Mouse (Mus musculus) CH12.LX (cell line): ENCODE results near the gene Dab1. TPM values are rescaled to one million over a fixed set of nuclear protein-coding genes. Genes with fewer than 3 reads are reported as not detected.

Experiments used
- DNase-seq: peaks from one replicate; pipeline ENCODE4 v3.0.0-alpha.2; 2013; ENCODE audit errors: extremely low read depth
- H3K27ac ChIP-seq: 2 replicates; pipeline ENCODE4 v1.5.1; 2012; ENCODE audit warnings: low read depth, mild to moderate bottlenecking, control low read depth, moderate library complexity; ENCODE audit not compliant: insufficient read depth
- H3K27me3 ChIP-seq: replicated peaks from 2 replicates; pipeline ENCODE3; 2012; ENCODE audit warnings: inconsistent platforms
- H3K36me3 ChIP-seq, 2 experiments: replicated peaks in 1 of 2; 2 replicates each; pipeline versions ENCODE3 to v1.6.1; 2012; ENCODE audit warnings: inconsistent platforms in 1 of 2, low read length in 1 of 2, mild to moderate bottlenecking in 1 of 2, mixed read lengths in 1 of 2, moderate library complexity in 1 of 2; ENCODE audit not compliant: control insufficient read depth in 1 of 2, insufficient read depth in 1 of 2
- H3K4me1 ChIP-seq, 2 experiments: 2 replicates each; pipeline ENCODE4 v1.6.1; 2012; ENCODE audit warnings: inconsistent platforms in 1 of 2, moderate library complexity in 1 of 2; ENCODE audit not compliant: insufficient read depth in 2 of 2, control insufficient read depth in 1 of 2
- H3K4me2 ChIP-seq: 2 replicates; pipeline ENCODE4 v1.6.1; 2012; ENCODE audit warnings: low read depth, mild to moderate bottlenecking, control low read depth; ENCODE audit not compliant: poor library complexity, insufficient read depth, severe bottlenecking
- H3K4me3 ChIP-seq, 3 experiments: fragments of 150-350 bp in 1 of 3; sonication (generic) in 1 of 3; replicated peaks in 1 of 3; 2 replicates each; pipeline versions ENCODE3 to v1.5.1; 2011 to 2012; ENCODE audit warnings: low read depth in 2 of 3, low read length in 2 of 3, mild to moderate bottlenecking in 2 of 3, moderate library complexity in 2 of 3, control low read depth in 1 of 3, improper control_type of control experiment in 1 of 3, inconsistent platforms in 1 of 3, mixed read lengths in 1 of 3; ENCODE audit not compliant: poor library complexity in 1 of 3
- H3K79me2 ChIP-seq: replicated peaks from 2 replicates; pipeline ENCODE4 v1.6.1; 2012; ENCODE audit warnings: mild to moderate bottlenecking, moderate library complexity; ENCODE audit not compliant: control insufficient read depth, poor library complexity, insufficient read depth, severe bottlenecking; ENCODE audit errors: extremely low read depth
- H3K9ac ChIP-seq: 2 replicates; pipeline ENCODE4 v1.6.1; 2012; ENCODE audit warnings: low read depth, mild to moderate bottlenecking, control low read depth, moderate library complexity; ENCODE audit not compliant: insufficient read depth
- H3K9me3 ChIP-seq: replicated peaks from 2 replicates; pipeline ENCODE3; 2012; ENCODE audit warnings: low read length, inconsistent platforms, mixed read lengths
- CHD1 ChIP-seq: IDR thresholded peaks from 2 replicates; pipeline ENCODE4 v1.6.1; 2012; ENCODE audit warnings: low read depth, low read length, improper control_type of control experiment, inconsistent platforms
- CTCF ChIP-seq, 2 experiments: IDR thresholded peaks in 1 of 2; conservative IDR thresholded peaks in 1 of 2; 2 replicates each; pipeline ENCODE4 v1.5.1; 2011 to 2012; ENCODE audit warnings: low read depth in 2 of 2, low read length in 2 of 2, improper control_type of control experiment in 1 of 2, inconsistent platforms in 1 of 2, mild to moderate bottlenecking in 1 of 2, moderate library complexity in 1 of 2
- E2F4 ChIP-seq: IDR thresholded peaks from 2 replicates; pipeline ENCODE4 v1.6.1; 2011; ENCODE audit warnings: low read depth, low read length, improper control_type of control experiment; ENCODE audit not compliant: insufficient replicate concordance
- ELF1 ChIP-seq: IDR thresholded peaks from 2 replicates; pipeline ENCODE4 v1.6.1; 2014; ENCODE audit warnings: low read depth, mild to moderate bottlenecking, inconsistent platforms, low read length, improper control_type of control experiment
- ETS1 ChIP-seq: conservative IDR thresholded peaks from 2 replicates; pipeline ENCODE4 v1.6.1; 2012; ENCODE audit warnings: low read depth, mild to moderate bottlenecking, inconsistent platforms, low read length, improper control_type of control experiment, moderate library complexity
- GABPA ChIP-seq: IDR thresholded peaks from 2 replicates; pipeline ENCODE4 v1.6.1; 2012; ENCODE audit warnings: low read depth, low read length, improper control_type of control experiment, inconsistent platforms; ENCODE audit not compliant: insufficient replicate concordance
- IRF4 ChIP-seq: IDR thresholded peaks from 2 replicates; pipeline ENCODE4 v1.6.1; 2014; ENCODE audit warnings: low read depth, mild to moderate bottlenecking, inconsistent platforms, low read length, improper control_type of control experiment
- JUND ChIP-seq: conservative IDR thresholded peaks from 2 replicates; pipeline ENCODE4 v1.6.1; 2011; ENCODE audit warnings: low read depth, low read length, improper control_type of control experiment
- MAFK ChIP-seq: IDR thresholded peaks from 2 replicates; pipeline ENCODE4 v1.6.1; 2011; ENCODE audit warnings: low read length, improper control_type of control experiment; ENCODE audit not compliant: insufficient replicate concordance
- MEF2A ChIP-seq: IDR thresholded peaks from 2 replicates; pipeline ENCODE4 v1.6.1; 2014; ENCODE audit warnings: low read depth, mild to moderate bottlenecking, inconsistent platforms, low read length, improper control_type of control experiment, borderline replicate concordance
- MXI1 ChIP-seq: IDR thresholded peaks from 2 replicates; pipeline ENCODE4 v1.6.1; 2011; ENCODE audit warnings: mild to moderate bottlenecking, low read depth, low read length, improper control_type of control experiment
- NELFE ChIP-seq: IDR thresholded peaks from 2 replicates; pipeline ENCODE4 v1.6.1; 2011; ENCODE audit warnings: low read depth, low read length, improper control_type of control experiment
- POLR2A ChIP-seq: IDR thresholded peaks from 2 replicates; pipeline ENCODE4 v1.6.1; 2011; ENCODE audit warnings: low read depth, mild to moderate bottlenecking, improper control_type of control experiment, low read length
- POLR2AphosphoS2 ChIP-seq: IDR thresholded peaks from 2 replicates; pipeline ENCODE4 v1.6.1; 2011; ENCODE audit warnings: low read depth, low read length, improper control_type of control experiment
- RAD21 ChIP-seq: IDR thresholded peaks from 2 replicates; pipeline ENCODE4 v1.6.1; 2011; ENCODE audit warnings: low read depth, mild to moderate bottlenecking, low read length, improper control_type of control experiment, moderate library complexity
- RCOR1 ChIP-seq: conservative IDR thresholded peaks from 2 replicates; pipeline ENCODE4 v1.6.1; 2012; ENCODE audit warnings: low read depth, mild to moderate bottlenecking, inconsistent platforms, low read length, improper control_type of control experiment
- TBP ChIP-seq: conservative IDR thresholded peaks from 2 replicates; pipeline ENCODE4 v1.6.1; 2011; ENCODE audit warnings: low read depth, low read length, improper control_type of control experiment
- TCF12 ChIP-seq: IDR thresholded peaks from 2 replicates; pipeline ENCODE4 v1.6.1; 2014; ENCODE audit warnings: low read depth, mild to moderate bottlenecking, inconsistent platforms, low read length, improper control_type of control experiment
- UBTF ChIP-seq: IDR thresholded peaks from 2 replicates; pipeline ENCODE4 v1.6.1; 2012; ENCODE audit warnings: low read depth, mild to moderate bottlenecking, inconsistent platforms, low read length, improper control_type of control experiment, moderate library complexity
- ZC3H11A ChIP-seq: IDR thresholded peaks from 2 replicates; pipeline ENCODE4 v1.6.1; 2012; ENCODE audit warnings: low read depth, mild to moderate bottlenecking, inconsistent platforms, low read length, improper control_type of control experiment
- ZKSCAN1 ChIP-seq: IDR thresholded peaks from 2 replicates; pipeline ENCODE4 v1.6.1; 2012; ENCODE audit warnings: low read depth, inconsistent platforms, low read length, improper control_type of control experiment, borderline replicate concordance
- ZMIZ1 ChIP-seq: IDR thresholded peaks from 2 replicates; pipeline ENCODE4 v1.6.1; 2012; ENCODE audit warnings: low read depth, mild to moderate bottlenecking, inconsistent platforms, low read length, improper control_type of control experiment
- ZNF384 ChIP-seq: IDR thresholded peaks from 2 replicates; pipeline ENCODE4 v1.6.1; 2012; ENCODE audit warnings: low read depth, low read length, improper control_type of control experiment, inconsistent platforms
- dilution Hi-C: fragments of 300-500 bp; cut with MboI; formaldehyde crosslinking; loops from 2 replicates; pipeline ENCODE4 v1.14.3; 2020; ENCODE audit warnings: low sequenced_read_pairs; ENCODE audit not compliant: extremely low pct_unique_long_range_greater_than_20kb, extremely low pct_ligation_motif_present
- in situ Hi-C: fragments of 300-500 bp; cut with MboI; formaldehyde crosslinking; loops from 3 replicates; pipeline ENCODE4 v1.14.3; 2019; ENCODE audit warnings: low sequenced_read_pairs, low pct_ligation_motif_present, low pct_unique_long_range_greater_than_20kb, mixed read lengths
- polyA plus RNA-seq: library from polyadenylated mRNA; unstranded; fragments of >175 nt; gene quantifications from 2 replicates; pipeline ENCODE4 v1.2.1, GENCODE M21; 2012; ENCODE audit warnings: low read depth; ENCODE audit not compliant: insufficient read length
- total RNA-seq, 2 experiments: library from RNA; depleted of rRNA; stranded (reverse); fragments of 300-350 nt in 1 of 2; fragments of >200 nt in 1 of 2; gene quantifications; 2 replicates each; pipeline ENCODE4 v1.2.3; 2012 to 2014

Gene Dab1
- total and polyA plus RNA-seq, 3 experiments, result not detected

GRCm38 (mm10) chr4:104573419-104573818 lies 954.3 kb downstream of the Dab1 start:
- Histone ChIP-seq H3K9me3 (peaks cover 24% of the 10 kb centered on the region), H3K9ac (no peak overlapping the region), H3K79me2 (no peaks in the 10 kb centered on the region), H3K4me1 (no peaks in the 10 kb centered on the region), H3K27ac (no peak overlapping the region), H3K27me3 (no peaks in the 10 kb centered on the region), H3K4me2 (no peak overlapping the region), H3K36me3 (no peaks in the 10 kb centered on the region), H3K4me3 (no peak overlapping the region)
- in situ Hi-C loops, result no loop called here
- dilution Hi-C loops, result no loop called here
- no peak for TF ChIP-seq TCF12
- TF ChIP-seq E2F4, result no peak
- no peak for TF ChIP-seq POLR2A
- TF ChIP-seq RAD21, result no peak
- TF ChIP-seq IRF4, result no peak
- no peak for TF ChIP-seq MXI1
- no peak for TF ChIP-seq GABPA
- TF ChIP-seq MEF2A, result no peak
- TF ChIP-seq ELF1, result no peak
- no peak for DNase-seq

- H3K4me1 ChIP-seq, result no peaks in the 10 kb centered on the region
- no peaks in the 10 kb centered on the region for H3K36me3 ChIP-seq
- H3K27me3 ChIP-seq, result no peaks in the 10 kb centered on the region
- no peaks in the 10 kb centered on the region for H3K79me2 ChIP-seq
- in situ Hi-C loops, result no loop called here
- H3K9ac ChIP-seq, result no peak overlapping the region
- dilution Hi-C loops, result no loop called here
- H3K27ac ChIP-seq, result no peak overlapping the region
- DNase-seq, result no peak
- no peak for TF ChIP-seq ETS1
- TF ChIP-seq TCF12, result no peak
- TF ChIP-seq NELFE, result no peak
- TF ChIP-seq ZKSCAN1, result no peak
- no peak for TF ChIP-seq MAFK
- no peak for TF ChIP-seq ELF1
- TF ChIP-seq CTCF (conservative IDR thresholded peaks at IDR 0.05 in 1 of 2, IDR thresholded peaks at IDR 0.05 in 1 of 2; ENCODE audit: low read depth in 2 of 2, low read length in 2 of 2), result no peak
- no peak for TF ChIP-seq RCOR1
- TF ChIP-seq ZMIZ1, result no peak
- TF ChIP-seq TBP, result no peak
- TF ChIP-seq ZNF384, result no peak
- TF ChIP-seq ZC3H11A, result no peak
- no peak for TF ChIP-seq UBTF
- TF ChIP-seq JUND, result no peak
- no peak for TF ChIP-seq E2F4
- no peak for TF ChIP-seq CHD1
- no peak for TF ChIP-seq POLR2A
- TF ChIP-seq POLR2AphosphoS2, result no peak
- no peak overlapping the region for H3K4me3 ChIP-seq
- H3K4me2 ChIP-seq, result no peak overlapping the region
- peaks cover 18% of the 10 kb centered on the region for H3K9me3 ChIP-seq
Measured at GRCm38 (mm10) chr4:104578370-104578769, 959.2 kb downstream of the Dab1 start.
